Comparison of ENCODE assay signal across 8 mouse cellular contexts in genomic region chr11:120142601-120143051, GRCm38 (mm10). TPM values are rescaled to one million over a fixed set of nuclear protein-coding genes. Genes with fewer than 3 reads are reported as not detected.
A peak's percentile ranks its signal among the peaks of the same experiment; 100 is the strongest.
DNase-seq lines count a peak whose midpoint lies in the region; ATAC-seq lines count a peak whose summit lies in the region.
"Had no signal": no experiment of that assay in that cellular context is flagged by ENCODE, and none has a peak within 500 bp of the region (broad histone marks: within the 10 kb centered on the region; RNA-seq: fewer than 3 reads in every experiment).

No protein-coding gene starts in this region.

- H3K4me2 ChIP-seq in heart, embryonic 16.5 days (ENCODE audit: low read depth, low read length): no peak overlapping the region

- no peak overlapping the region for H3K4me3 ChIP-seq in heart, embryonic 16.5 days (ENCODE audit: low read length)
- H3K4me3 ChIP-seq in megakaryocyte, embryonic 14.5 days (replicated peaks): peak overlapping the region; percentile 86
- H3K4me3 ChIP-seq: erythroblast, embryonic 14.5 days had no signal

- peaks cover 52% of the 10 kb centered on the region for H3K4me1 ChIP-seq in heart, embryonic 16.5 days (ENCODE audit: control insufficient read depth, insufficient read depth, low read length)
- H3K4me1 ChIP-seq in megakaryocyte, embryonic 14.5 days: peaks cover 100% of the 10 kb centered on the region

- peak overlapping the region; percentile 38; the same call in 1 of the 2 replicates for H3K9ac ChIP-seq in heart, embryonic 16.5 days (ENCODE audit: low read length)

- peak overlapping the region; percentile 83 for H3K27ac ChIP-seq in heart, embryonic 16.5 days (ENCODE audit: low read length)

- no peaks in the 10 kb centered on the region for H3K36me3 ChIP-seq in heart, embryonic 16.5 days (ENCODE audit: control insufficient read depth, insufficient read depth)
- peaks cover 80% of the 10 kb centered on the region for H3K36me3 ChIP-seq in megakaryocyte, embryonic 14.5 days (replicated peaks; ENCODE audit: low read length)

- no peaks in the 10 kb centered on the region for H3K27me3 ChIP-seq in heart, embryonic 16.5 days (ENCODE audit: control insufficient read depth, insufficient read depth, low read length)
- no peaks in the 10 kb centered on the region for H3K27me3 ChIP-seq in megakaryocyte, embryonic 14.5 days (replicated peaks)

- H3K9me3 ChIP-seq in heart, embryonic 16.5 days (replicated peaks; ENCODE audit: control insufficient read depth, low read length): no peaks in the 10 kb centered on the region
- no peaks in the 10 kb centered on the region for H3K9me3 ChIP-seq in megakaryocyte, embryonic 14.5 days

- WGBS in heart, embryonic 16.5 days: 29% methylated on average over 3 of the region's 3 CpGs

- ATAC-seq in heart, embryonic 16.5 days (replicated peaks; ENCODE audit: extremely low read depth, insufficient read depth, low FRiP score): peak; percentile 79

- DNase-seq in spleen, adult 18-20 months: peak; percentile 25 to 31
- DNase-seq in spleen, postnatal 4 days (ENCODE audit: low spot score in 2 of 2): no peak
- peak; percentile 50 for DNase-seq in c-Kit-positive CD71-negative TER-119-negative erythroid progenitor cells, embryonic 14.5 days (ENCODE audit: low read depth)
- DNase-seq in kidney, postnatal 4 days: peak; percentile 69 to 79
- no peak for DNase-seq in urinary bladder, postnatal 10 days (ENCODE audit: low spot score)

RNA-seq across cellular contexts. Expression of gene Slc38a10, which starts 8.5 kb away (rescaled TPM):
- polyA plus RNA-seq in heart, embryonic 16.5 days (2015; fragmentation: Nextera tagmentation; extraction: Ambion mirVana): 87.3 and 93.5 TPM in 2 replicates
- 80.2 and 247 TPM in 2 replicates for polyA plus RNA-seq in megakaryocyte, embryonic 14.5 days (2012; ENCODE audit: insufficient read depth, low replicate concordance)

RNA-seq across cellular contexts. Expression of gene Ndufaf8, which starts 43.9 kb away (rescaled TPM):
- 92.6 and 101 TPM in 2 replicates for polyA plus RNA-seq in heart, embryonic 16.5 days (2015; fragmentation: Nextera tagmentation; extraction: Ambion mirVana)
- polyA plus RNA-seq in megakaryocyte, embryonic 14.5 days (2012; ENCODE audit: insufficient read depth, low replicate concordance): 49.5 and 106 TPM in 2 replicates

RNA-seq across cellular contexts. Expression of gene Tepsin, which starts 44.1 kb away (rescaled TPM):
- polyA plus RNA-seq in heart, embryonic 16.5 days (2015; fragmentation: Nextera tagmentation; extraction: Ambion mirVana): 16.3 and 16.9 TPM in 2 replicates
- polyA plus RNA-seq in megakaryocyte, embryonic 14.5 days (2012; ENCODE audit: insufficient read depth, low replicate concordance): 16.1 and 46.5 TPM in 2 replicates

RNA-seq across cellular contexts. Expression of gene Cep131, which starts 56.0 kb away (rescaled TPM):
- 13.2 and 14.5 TPM in 2 replicates for polyA plus RNA-seq in heart, embryonic 16.5 days (2015; fragmentation: Nextera tagmentation; extraction: Ambion mirVana)
- polyA plus RNA-seq in megakaryocyte, embryonic 14.5 days (2012; ENCODE audit: insufficient read depth, low replicate concordance): 1.5 and 10.4 TPM in 2 replicates

Comparison
In these comparisons a context has a peak if more than half of its experiments do, and no peak if none do; other contexts are left out.
1. DNase-seq: peak in spleen, adult 18-20 months (2 of 2), c-Kit-positive CD71-negative TER-119-negative erythroid progenitor cells, embryonic 14.5 days (single experiment) and kidney, postnatal 4 days (2 of 2); none in spleen, postnatal 4 days (0 of 2) and urinary bladder, postnatal 10 days (single experiment).